ENCODE assay signal across 13 mouse cellular contexts in the genomic region with DNA sequence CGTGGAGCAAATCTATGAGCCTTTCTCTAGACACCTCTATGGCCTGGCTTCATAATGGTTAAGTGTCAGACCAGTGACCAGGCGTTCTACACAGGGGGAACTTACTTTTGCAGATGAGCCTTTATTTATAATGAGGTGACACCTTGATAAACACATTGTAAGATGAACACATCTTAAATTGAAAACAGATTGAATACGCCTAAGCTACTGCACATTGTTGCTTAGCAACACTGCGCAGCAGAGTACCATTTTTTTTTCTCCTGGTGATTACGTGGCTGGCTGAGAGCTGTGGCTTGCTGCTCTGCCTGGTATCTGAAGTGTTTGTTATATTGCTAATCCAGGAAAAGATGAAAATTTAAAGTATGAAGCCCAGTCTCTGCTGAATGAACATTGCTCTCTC. TPM values are rescaled to one million over a fixed set of nuclear protein-coding genes. Genes with fewer than 3 reads are reported as not detected.
DNase-seq lines count a peak whose midpoint lies in the region; ATAC-seq and TF ChIP-seq lines count a peak whose summit lies in the region.
"Had no signal": no experiment of that assay in that cellular context is flagged by ENCODE, and none has a peak within 500 bp of the region (broad histone marks: within the 10 kb centered on the region; RNA-seq: fewer than 3 reads in every experiment).

No protein-coding gene starts in this region.

- H3K27me3 ChIP-seq in forebrain, postnatal 0 days (ENCODE audit: insufficient read depth, low read length), result peaks cover 48% of the 10 kb centered on the region
- H3K27me3 ChIP-seq in midbrain, embryonic 14.5 days (ENCODE audit: control insufficient read depth, insufficient read depth, low read length), result peaks cover 67% of the 10 kb centered on the region
- H3K27me3 ChIP-seq in kidney, embryonic 14.5 days (ENCODE audit: control insufficient read depth, insufficient read depth, low read length), result peaks cover 86% of the 10 kb centered on the region

- 5% methylated on average over 5 of the region's 5 CpGs for WGBS in forebrain, postnatal 0 days
- 7% methylated on average over 5 of the region's 5 CpGs for WGBS in midbrain, embryonic 14.5 days
- 33% methylated on average over 5 of the region's 5 CpGs for WGBS in kidney, embryonic 14.5 days

- no peaks in the 10 kb centered on the region for H3K36me3 ChIP-seq in forebrain, postnatal 0 days (ENCODE audit: insufficient read depth)
- H3K36me3 ChIP-seq in midbrain, embryonic 14.5 days (ENCODE audit: control insufficient read depth, insufficient read depth, low read length), result no peaks in the 10 kb centered on the region
- no peaks in the 10 kb centered on the region for H3K36me3 ChIP-seq in kidney, embryonic 14.5 days (ENCODE audit: control insufficient read depth, insufficient read depth, low read length)
- H3K36me3 ChIP-seq: embryonic facial prominence, embryonic 13.5 days had no signal

- peak; percentile 93 for ATAC-seq in forebrain, postnatal 0 days
- ATAC-seq in midbrain, embryonic 14.5 days (ENCODE audit: low FRiP score, low TSS enrichment), result peak; percentile 58; the same call in 1 of the 2 replicates
- ATAC-seq in kidney, embryonic 14.5 days (ENCODE audit: low FRiP score, low TSS enrichment), result no peak
- ATAC-seq in activated CD4-positive, CD25-positive, alpha-beta regulatory T cell, adult 4 months, result no peak

- peak; percentile 21 for DNase-seq in right cerebral cortex, adult 18-20 months
- no peak for DNase-seq in right cerebral cortex, postnatal 4 days
- peak; percentile 80 for DNase-seq in forebrain, postnatal 0 days
- DNase-seq in midbrain, embryonic 14.5 days, result peak; percentile 79
- no peak for DNase-seq in kidney, adult 11 months
- DNase-seq: cerebellum, adult 9-10 months; heart, postnatal 14 days; kidney, adult 9 months; lung, postnatal 14 days had no signal

- no peak overlapping the region for H3K4me2 ChIP-seq in forebrain, postnatal 0 days (ENCODE audit: low read depth)
- no peak overlapping the region for H3K4me2 ChIP-seq in midbrain, embryonic 14.5 days (ENCODE audit: low read length)
- H3K4me2 ChIP-seq in kidney, embryonic 14.5 days (replicated peaks; ENCODE audit: low read depth, low read length), result no peak overlapping the region
- H3K4me2 ChIP-seq: embryonic facial prominence, embryonic 13.5 days; liver, embryonic 11.5 days had no signal

- H3K9me3 ChIP-seq in forebrain, postnatal 0 days (ENCODE audit: low read length), result no peaks in the 10 kb centered on the region
- no peaks in the 10 kb centered on the region for H3K9me3 ChIP-seq in midbrain, embryonic 14.5 days (ENCODE audit: control insufficient read depth, low read length)
- H3K9me3 ChIP-seq in kidney, embryonic 14.5 days (ENCODE audit: control insufficient read depth, low read length), result no peaks in the 10 kb centered on the region
- H3K9me3 ChIP-seq: embryonic facial prominence, embryonic 13.5 days had no signal

- no peak overlapping the region for H3K4me3 ChIP-seq in forebrain, postnatal 0 days (ENCODE audit: low read depth, low read length)
- no peak overlapping the region for H3K4me3 ChIP-seq in midbrain, embryonic 14.5 days (replicated peaks; ENCODE audit: low read depth, low read length)
- no peak overlapping the region for H3K4me3 ChIP-seq in kidney, embryonic 14.5 days (ENCODE audit: low read length)
- H3K4me3 ChIP-seq: embryonic facial prominence, embryonic 13.5 days had no signal

- 0 out of 2 replicates have a peak, but pooled peaks cover 10% of the 10 kb centered on the region for H3K4me1 ChIP-seq in forebrain, postnatal 0 days (ENCODE audit: insufficient read depth)
- H3K4me1 ChIP-seq in midbrain, embryonic 14.5 days (ENCODE audit: control insufficient read depth, insufficient read depth, low read length), result peaks cover 13% of the 10 kb centered on the region; the same call in 1 of the 2 replicates
- no peaks in the 10 kb centered on the region for H3K4me1 ChIP-seq in kidney, embryonic 14.5 days (ENCODE audit: control insufficient read depth, insufficient read depth, low read length)

- peak overlapping the region; percentile 60 for H3K27ac ChIP-seq in forebrain, postnatal 0 days (ENCODE audit: low read depth, low read length)
- H3K27ac ChIP-seq in midbrain, embryonic 14.5 days (replicated peaks; ENCODE audit: low read depth, low read length), result peak overlapping the region; percentile 81
- no peak overlapping the region for H3K27ac ChIP-seq in kidney, embryonic 14.5 days (ENCODE audit: low read depth, low read length)
- H3K27ac ChIP-seq: embryonic facial prominence, embryonic 13.5 days had no signal

- H3K9ac ChIP-seq in forebrain, postnatal 0 days, result no peak overlapping the region
- no peak overlapping the region for H3K9ac ChIP-seq in midbrain, embryonic 14.5 days (replicated peaks; ENCODE audit: low read length)
- no peak overlapping the region for H3K9ac ChIP-seq in kidney, embryonic 14.5 days (ENCODE audit: low read depth, low read length)
- H3K9ac ChIP-seq: embryonic facial prominence, embryonic 13.5 days had no signal

- no peak for TF ChIP-seq CTCF in forebrain, postnatal 0 days (IDR thresholded peaks at IDR 0.05; ENCODE audit: low read depth)

RNA-seq across cellular contexts. Expression of gene Zdbf2, which starts 17.0 kb away (rescaled TPM):
- total RNA-seq in forebrain, postnatal 0 days (2014; rRNA removed), result 18.4 and 30.3 TPM in 2 replicates
- polyA plus RNA-seq in forebrain, postnatal 0 days (2015; fragmentation: Nextera tagmentation; extraction: Ambion mirVana), result 7.4 and 23.9 TPM in 2 replicates
- 38.3 and 38.9 TPM in 2 replicates for polyA plus RNA-seq in midbrain, embryonic 14.5 days (2014; fragmentation: Nextera tagmentation; extraction: Ambion mirVana)
- 8.1 and 8.6 TPM in 2 replicates for polyA plus RNA-seq in kidney, embryonic 14.5 days (2014; fragmentation: Nextera tagmentation; extraction: Ambion mirVana)
- not detected for polyA plus RNA-seq in activated CD4-positive, CD25-positive, alpha-beta regulatory T cell, adult 4 months (2017; shearing (Covaris generic))

RNA-seq across cellular contexts. Expression of gene Gpr1, which starts 41.7 kb away (rescaled TPM):
- 0.62 and 0.95 TPM in 2 replicates for total RNA-seq in forebrain, postnatal 0 days (2014; rRNA removed)
- polyA plus RNA-seq in forebrain, postnatal 0 days (2015; fragmentation: Nextera tagmentation; extraction: Ambion mirVana), result 0.45 and 0.47 TPM in 2 replicates
- polyA plus RNA-seq in midbrain, embryonic 14.5 days (2014; fragmentation: Nextera tagmentation; extraction: Ambion mirVana), result 0.69 and 0.71 TPM in 2 replicates
- polyA plus RNA-seq in kidney, embryonic 14.5 days (2014; fragmentation: Nextera tagmentation; extraction: Ambion mirVana), result 0.10 and 0.28 TPM in 2 replicates
- under 1 TPM in 1 of 2 experiments, not detected in 1; 0.46 TPM for polyA plus RNA-seq in activated CD4-positive, CD25-positive, alpha-beta regulatory T cell, adult 4 months (2017; shearing (Covaris generic))
- polyA plus RNA-seq: embryonic facial prominence, embryonic 13.5 days had no signal

Comparison
In these comparisons a context has a peak if more than half of its experiments do, and no peak if none do; other contexts are left out.
1. DNase-seq: peak in right cerebral cortex, adult 18-20 months (single experiment), forebrain, postnatal 0 days (single experiment) and midbrain, embryonic 14.5 days (single experiment); none in right cerebral cortex, postnatal 4 days (single experiment) and kidney, adult 11 months (single experiment).
2. ATAC-seq: peak in forebrain, postnatal 0 days (single experiment) and midbrain, embryonic 14.5 days (single experiment); none in kidney, embryonic 14.5 days (single experiment) and activated CD4-positive, CD25-positive, alpha-beta regulatory T cell, adult 4 months (single experiment).